Mouse (Mus musculus) heart, embryonic 14.5 days (tissue): Measurements from ENCODE around the gene Mavs. TPM values are rescaled to one million over a fixed set of nuclear protein-coding genes. Genes with fewer than 3 reads are reported as not detected.

Source experiments
- ATAC-seq: fragments of 200-750 bp; cut with Nextera tagmentation; 2 replicates; pipeline ENCODE4 v1.8.0; 2017; ENCODE audit warnings: low read depth, moderate TSS enrichment; ENCODE audit not compliant: insufficient number of reproducible peaks, insufficient read depth, low FRiP score
- H3K27ac ChIP-seq, 2 experiments: fragments of 200-500 bp in 1 of 2; fragments of 300-500 bp in 1 of 2; sonication (generic) in 1 of 2; replicated peaks in 1 of 2; 2 replicates each; pipeline ENCODE4 v1.5.1; 2012 to 2014; ENCODE audit warnings: low read depth in 2 of 2, low read length in 2 of 2, control low read depth in 1 of 2, mild to moderate bottlenecking in 1 of 2, mixed read lengths in 1 of 2; ENCODE audit not compliant: control insufficient read depth in 1 of 2, insufficient read depth in 1 of 2
- H3K27me3 ChIP-seq: fragments of 300-500 bp; sonication (generic); 2 replicates; pipeline ENCODE4 v1.6.1; 2014; ENCODE audit warnings: mild to moderate bottlenecking, low read length, control low read depth; ENCODE audit not compliant: control insufficient read depth, insufficient read depth
- H3K36me3 ChIP-seq: fragments of 300-500 bp; sonication (generic); 2 replicates; pipeline ENCODE4 v1.6.1; 2014; ENCODE audit warnings: mild to moderate bottlenecking, control low read depth, low read length, mixed read lengths; ENCODE audit not compliant: control insufficient read depth, insufficient read depth
- H3K4me1 ChIP-seq, 2 experiments: fragments of 200-500 bp in 1 of 2; fragments of 300-500 bp in 1 of 2; sonication (generic) in 1 of 2; 2 replicates each; pipeline ENCODE4 v1.6.1; 2012 to 2014; ENCODE audit warnings: low read length in 2 of 2, control low read depth in 1 of 2, mixed read lengths in 1 of 2; ENCODE audit not compliant: control insufficient read depth in 2 of 2, insufficient read depth in 2 of 2
- H3K4me2 ChIP-seq: fragments of 300-500 bp; sonication (generic); 2 replicates; pipeline ENCODE4 v1.6.1; 2014; ENCODE audit warnings: mild to moderate bottlenecking, low read length
- H3K4me3 ChIP-seq, 2 experiments: fragments of 200-500 bp in 1 of 2; fragments of 300-500 bp in 1 of 2; sonication (generic) in 1 of 2; 2 replicates each; pipeline ENCODE4 v1.5.1; 2012 to 2014; ENCODE audit warnings: low read length in 2 of 2, mild to moderate bottlenecking in 2 of 2, control low read depth in 1 of 2, low read depth in 1 of 2, moderate library complexity in 1 of 2; ENCODE audit not compliant: control insufficient read depth in 1 of 2, insufficient read depth in 1 of 2
- H3K9ac ChIP-seq: fragments of 300-500 bp; sonication (generic); 2 replicates; pipeline ENCODE4 v1.6.1; 2014; ENCODE audit warnings: mild to moderate bottlenecking, low read length
- H3K9me3 ChIP-seq: fragments of 300-500 bp; sonication (generic); 2 replicates; pipeline ENCODE4 v1.6.1; 2016; ENCODE audit warnings: low read length, control low read depth; ENCODE audit not compliant: control insufficient read depth
- WGBS: fragments of 180-500 bp; shearing (Covaris S2); extraction: QIAGEN DNeasy Blood & Tissue Kit; methylation state at CpG from one replicate; pipeline ENCODE4 v1.1.7; 2014; 5-methylcytosine and 5-hydroxymethylcytosine counted together
- polyA plus RNA-seq: library from polyadenylated mRNA; unstranded; fragments of >200 nt; fragmentation: Nextera tagmentation; extraction: Ambion mirVana; gene quantifications from 2 replicates; pipeline ENCODE4 v1.2.1, GENCODE M21; 2014

The Mavs gene
- polyA plus RNA-seq, 1 experiment from 2014 or later: 20.0 TPM

- Histone ChIP-seq H3K4me3 (no peak overlapping the region), H3K27me3 (no peaks in the 10 kb centered on the region), H3K4me2 (no peak overlapping the region), H3K4me1 (peaks cover 2 to 7% of the 10 kb centered on the region in 2 experiments; a peak in 1 of 4 replicates), H3K9ac (no peak overlapping the region), H3K9me3 (no peaks in the 10 kb centered on the region), H3K36me3 (no peaks in the 10 kb centered on the region), H3K27ac (no peak overlapping the region)
- ATAC-seq: no peak
- 64% methylated on average over 3 of the region's 3 CpGs for WGBS
These were observed 6.6 kb upstream of the Mavs start for GRCm38 (mm10) chr2:131227243-131227642.

- no peaks in the 10 kb centered on the region for H3K9me3 ChIP-seq
- WGBS: 89% methylated on average over 2 of the region's 2 CpGs
- H3K4me1 ChIP-seq: peaks cover 9 to 18% of the 10 kb centered on the region in 2 experiments
- H3K27ac ChIP-seq: no peak overlapping the region
- H3K36me3 ChIP-seq: 0 out of 2 replicates have a peak, but pooled peaks cover 4% of the 10 kb centered on the region
- H3K4me3 ChIP-seq: no peak overlapping the region
- no peak for ATAC-seq
- no peak overlapping the region for H3K4me2 ChIP-seq
- no peak overlapping the region for H3K9ac ChIP-seq
- H3K27me3 ChIP-seq: no peaks in the 10 kb centered on the region
These were observed 1.3 kb upstream of the Mavs start for GRCm38 (mm10) chr2:131232558-131232957.

DNA sequence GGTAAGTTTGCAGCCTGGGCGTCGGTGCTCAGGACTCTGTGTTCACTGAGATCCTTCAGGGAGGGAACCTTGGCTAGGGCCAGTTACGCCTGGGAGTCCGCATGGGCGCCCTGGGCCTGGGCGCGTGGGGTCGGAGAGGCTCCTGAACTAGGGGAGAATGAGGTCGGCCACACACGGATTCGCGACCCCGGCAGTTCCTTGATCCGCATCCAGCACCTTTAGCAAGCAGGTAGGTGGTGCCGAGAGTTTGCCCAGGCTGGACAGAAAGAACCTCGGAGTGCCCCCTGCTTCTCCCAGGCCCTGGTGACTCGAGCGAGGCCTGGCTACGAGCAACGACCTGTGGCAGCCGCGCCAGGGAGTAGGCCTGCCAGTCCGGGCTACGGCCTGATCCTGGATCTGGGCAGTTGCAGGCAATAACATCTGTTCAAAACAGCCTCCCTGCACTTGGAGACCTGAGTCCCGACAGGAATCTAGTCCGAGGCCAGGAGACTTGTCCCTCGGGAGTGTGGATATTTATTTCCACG lies 326 bp downstream of the Mavs start:
- H3K4me1 ChIP-seq: peaks cover 9 to 18% of the 10 kb centered on the region in 2 experiments
- ATAC-seq: no peak
- peak overlapping the region; percentile 80 for H3K9ac ChIP-seq
- peak overlapping the region; percentile 57 to 64 for H3K4me3 ChIP-seq
- peaks cover 14% of the 10 kb centered on the region for H3K36me3 ChIP-seq
- peak overlapping the region; percentile 77 for H3K4me2 ChIP-seq
- 11% methylated on average over 28 of the region's 28 CpGs for WGBS
- no peaks in the 10 kb centered on the region for H3K9me3 ChIP-seq
- peak overlapping the region; percentile 56 to 76; a peak in 3 of 4 replicates for H3K27ac ChIP-seq
- no peaks in the 10 kb centered on the region for H3K27me3 ChIP-seq

DNA sequence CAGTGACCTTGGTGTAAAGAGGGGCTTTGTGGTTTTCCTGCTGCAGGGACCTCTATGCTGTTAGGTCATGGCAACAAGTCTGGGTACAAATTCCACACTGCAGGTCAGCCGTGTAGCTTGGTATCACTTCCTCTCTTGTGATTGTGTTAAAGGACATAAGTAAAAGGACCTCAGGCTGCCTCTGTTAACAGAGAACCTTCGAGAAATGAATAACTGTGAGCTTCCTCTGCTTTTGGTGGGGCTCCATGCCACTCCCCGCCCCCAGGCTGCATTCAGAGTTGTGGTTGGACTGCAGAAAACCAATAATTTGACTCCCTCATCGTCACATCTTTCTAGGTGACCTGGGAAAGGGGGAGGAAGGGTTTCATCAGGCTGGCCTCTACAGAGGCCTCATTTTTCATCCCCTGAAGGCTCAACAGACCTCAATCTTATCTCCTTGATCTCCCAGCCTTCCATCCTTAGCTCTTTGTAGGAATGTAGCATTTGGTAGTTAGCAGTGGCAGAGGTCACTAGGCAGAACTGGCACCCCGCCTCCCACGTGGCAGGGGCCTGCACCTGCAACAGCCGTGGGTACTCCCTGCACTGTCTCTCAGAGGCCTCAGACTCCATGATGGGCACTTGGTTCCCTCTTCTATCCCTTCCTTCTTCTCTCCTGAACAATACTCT lies 1.2 kb downstream of the Mavs start:
- Histone ChIP-seq H3K27me3 (no peaks in the 10 kb centered on the region), H3K9ac (peak overlapping the region; percentile 80), H3K36me3 (peaks cover 22% of the 10 kb centered on the region), H3K4me3 (peak overlapping the region in 1 of 2 experiments; percentile 57; a peak in 1 of 4 replicates), H3K27ac (no peak overlapping the region), H3K9me3 (no peaks in the 10 kb centered on the region), H3K4me1 (peaks cover 9 to 18% of the 10 kb centered on the region in 2 experiments), H3K4me2 (peak overlapping the region; percentile 77)
- ATAC-seq: no peak
- WGBS: 75% methylated on average over 7 of the region's 7 CpGs

DNA sequence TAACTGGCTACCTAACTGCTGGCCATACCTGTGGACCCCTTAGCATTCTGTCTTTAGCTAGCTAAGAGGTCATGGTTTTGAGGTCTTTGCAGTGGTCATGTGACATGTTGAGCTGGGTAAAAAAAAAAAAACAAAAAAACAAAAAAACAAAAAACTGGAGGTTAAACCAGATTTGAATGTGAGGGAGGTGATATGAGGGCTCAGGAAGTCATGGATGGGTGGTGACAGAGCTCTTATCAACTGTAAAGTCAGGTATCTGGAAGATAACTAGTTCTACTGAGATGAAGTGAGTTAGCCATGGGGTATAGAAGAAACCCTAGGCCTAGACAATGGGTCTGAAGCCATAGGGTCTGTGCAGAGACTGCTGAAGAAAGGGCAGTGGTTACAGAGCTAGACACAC lies 8.3 kb downstream of the Mavs start:
- Histone ChIP-seq H3K27ac (no peak overlapping the region), H3K4me3 (no peak overlapping the region), H3K9me3 (no peaks in the 10 kb centered on the region), H3K4me1 (no peaks in the 10 kb centered on the region), H3K9ac (no peak overlapping the region), H3K4me2 (no peak overlapping the region), H3K27me3 (no peaks in the 10 kb centered on the region), H3K36me3 (peaks cover 91% of the 10 kb centered on the region)
- ATAC-seq: no peak

DNA sequence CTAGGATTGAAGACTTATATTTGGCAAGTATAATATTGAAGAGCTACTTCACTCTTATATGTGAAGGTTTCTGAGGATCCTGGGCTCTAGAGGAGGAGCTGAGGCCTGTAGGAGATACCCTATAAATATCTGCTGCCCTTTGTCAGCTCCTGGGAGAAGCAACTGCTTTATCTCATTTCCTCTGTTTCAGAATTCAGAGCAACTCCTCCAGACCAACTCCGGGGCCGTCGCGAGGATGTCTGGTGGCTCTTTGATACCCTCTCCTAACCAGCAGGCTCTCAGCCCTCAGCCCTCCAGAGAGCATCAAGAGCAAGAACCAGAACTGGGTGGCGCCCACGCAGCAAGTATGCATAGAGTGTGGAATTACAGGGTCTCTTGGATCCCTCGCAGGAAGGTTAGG lies 9.1 kb downstream of the Mavs start:
- H3K9ac ChIP-seq: no peak overlapping the region
- H3K27me3 ChIP-seq: no peaks in the 10 kb centered on the region
- no peak overlapping the region for H3K4me3 ChIP-seq
- no peaks in the 10 kb centered on the region for H3K9me3 ChIP-seq
- no peak for ATAC-seq
- H3K36me3 ChIP-seq: peaks cover 91% of the 10 kb centered on the region
- WGBS: 52% methylated on average over 7 of the region's 7 CpGs
- no peak overlapping the region for H3K4me2 ChIP-seq
- no peaks in the 10 kb centered on the region for H3K4me1 ChIP-seq
- no peak overlapping the region for H3K27ac ChIP-seq

DNA sequence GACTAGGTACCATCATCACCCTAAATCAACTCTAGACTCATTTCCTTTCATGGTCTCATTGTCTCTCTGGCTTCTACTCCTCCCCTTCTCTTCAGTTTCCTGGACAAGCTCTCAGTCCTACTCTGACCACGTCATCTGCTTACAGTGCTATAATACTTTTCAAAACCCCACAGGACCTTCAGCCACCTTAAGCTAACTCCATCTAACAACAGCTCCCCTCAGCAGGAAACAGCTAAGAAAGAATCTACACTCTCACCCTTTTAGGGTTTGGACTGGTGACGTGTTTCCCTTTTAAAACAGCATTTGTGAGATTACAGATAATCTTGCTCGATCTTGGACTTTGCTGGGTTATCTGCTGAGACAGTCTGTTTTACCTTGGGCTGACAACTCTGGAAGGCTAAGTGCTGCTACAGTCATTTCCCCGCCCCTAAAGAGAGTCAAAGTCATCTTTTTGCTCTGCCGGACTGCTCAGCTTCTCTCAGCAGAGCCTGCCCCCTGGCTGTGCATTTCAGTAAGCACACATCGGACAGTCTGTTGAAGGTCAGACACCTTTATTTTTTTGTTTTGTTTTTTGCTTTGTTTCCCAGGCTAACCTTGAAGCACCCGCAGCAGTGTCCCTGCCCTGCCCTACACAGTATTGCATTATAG lies 19.9 kb downstream of the Mavs start:
- peak overlapping the region; percentile 60 to 78 for H3K27ac ChIP-seq
- H3K9ac ChIP-seq: peak overlapping the region; percentile 50
- H3K4me3 ChIP-seq: no peak overlapping the region
- 12% methylated on average over 7 of the region's 7 CpGs for WGBS
- ATAC-seq: peak; percentile 67
- H3K4me2 ChIP-seq: peak overlapping the region; percentile 35
- no peaks in the 10 kb centered on the region for H3K9me3 ChIP-seq
- H3K36me3 ChIP-seq: peaks cover 3% of the 10 kb centered on the region; the same call in 1 of the 2 replicates
- peaks cover 5 to 12% of the 10 kb centered on the region in 2 experiments; a peak in 3 of 4 replicates for H3K4me1 ChIP-seq
- no peaks in the 10 kb centered on the region for H3K27me3 ChIP-seq
